Mouse (Mus musculus) telencephalon, adult 2 months (tissue): ENCODE data around the gene Cyp4f14.

Experiments
- DNase-seq: peaks from one replicate; pipeline ENCODE4 v3.0.0-alpha.2; 2011; ENCODE audit warnings: low read depth, low spot score

The Cyp4f14 gene

GRCm38 (mm10) chr17:32917131-32917530, at the start of gene Cyp4f14:
Gene Cyp4f14, minus strand, starts transcription at chr17:32917342.
- no peak for DNase-seq

DNA sequence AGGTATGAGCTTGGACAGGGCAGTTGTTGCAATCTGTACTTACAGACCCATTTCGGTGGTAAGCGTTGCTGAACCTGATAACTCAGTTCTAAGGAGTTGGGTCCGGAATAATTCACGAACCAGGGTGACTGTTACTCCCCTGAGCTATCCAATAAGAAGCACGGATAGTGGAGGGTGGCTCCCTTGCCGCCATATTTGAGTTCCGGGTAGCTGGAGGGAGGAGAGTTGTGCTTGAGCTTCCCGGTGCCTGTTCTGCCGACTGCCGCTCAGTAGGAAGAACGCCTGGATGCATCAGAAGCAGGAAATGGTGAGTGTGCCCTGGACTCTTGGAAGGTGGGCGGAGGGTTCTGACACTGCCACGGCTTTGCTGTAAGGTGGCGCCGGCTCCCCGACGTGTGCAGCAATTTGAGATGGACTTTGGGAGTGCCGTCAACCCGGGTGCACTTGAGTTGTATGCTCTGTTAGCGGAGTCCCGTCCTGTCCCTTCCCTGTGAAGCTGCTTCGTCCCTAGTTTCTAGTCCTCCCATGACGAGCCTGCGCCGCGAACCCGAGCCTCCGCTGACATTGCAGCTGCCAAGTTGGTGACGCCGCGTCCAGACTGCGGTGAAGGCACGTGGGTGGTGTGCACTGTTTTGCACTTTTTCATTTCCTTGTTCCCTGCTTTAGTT, 48.6 kb upstream of the Cyp4f14 start, which contains the start of gene Zfp472:
Zfp472 (plus strand) TSS at position 192 of the 668 bp plus-strand sequence.
- peak; percentile 88 for DNase-seq

DNA sequence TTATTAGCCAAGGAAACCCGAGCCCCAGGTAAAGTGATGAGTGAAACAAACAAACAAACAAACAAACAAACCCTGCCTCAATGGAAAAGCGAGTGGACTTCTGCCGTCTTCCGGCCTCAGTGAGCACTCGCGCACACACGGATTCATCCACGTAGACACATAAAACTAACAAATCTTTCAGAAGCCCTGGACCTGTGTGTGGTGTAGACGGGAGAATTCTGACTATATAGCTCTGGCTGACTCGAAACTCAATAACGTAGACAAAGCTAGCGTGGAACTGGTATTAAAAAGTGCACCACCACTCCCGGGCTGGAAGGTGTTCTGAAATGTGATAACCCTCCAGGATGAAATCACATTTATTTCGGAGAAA, 48.1 kb upstream of the Cyp4f14 start:
- no peak for DNase-seq

- DNase-seq = peak; percentile 22
Observed at GRCm38 (mm10) chr17:32951441-32951840, 34.3 kb upstream of the Cyp4f14 start.

- DNase-seq = no peak
Observed at GRCm38 (mm10) chr17:32951006-32951405, 33.9 kb upstream of the Cyp4f14 start.

- DNase-seq = no peak
Observed at GRCm38 (mm10) chr17:32950136-32950535, 33.0 kb upstream of the Cyp4f14 start.

- peak; percentile 80 for DNase-seq
Observed at GRCm38 (mm10) chr17:32947215-32947914, 30.2 kb upstream of the Cyp4f14 start, which contains the start of gene Cyp4f13. Gene Cyp4f13, minus strand, starts transcription at chr17:32947402.

DNA sequence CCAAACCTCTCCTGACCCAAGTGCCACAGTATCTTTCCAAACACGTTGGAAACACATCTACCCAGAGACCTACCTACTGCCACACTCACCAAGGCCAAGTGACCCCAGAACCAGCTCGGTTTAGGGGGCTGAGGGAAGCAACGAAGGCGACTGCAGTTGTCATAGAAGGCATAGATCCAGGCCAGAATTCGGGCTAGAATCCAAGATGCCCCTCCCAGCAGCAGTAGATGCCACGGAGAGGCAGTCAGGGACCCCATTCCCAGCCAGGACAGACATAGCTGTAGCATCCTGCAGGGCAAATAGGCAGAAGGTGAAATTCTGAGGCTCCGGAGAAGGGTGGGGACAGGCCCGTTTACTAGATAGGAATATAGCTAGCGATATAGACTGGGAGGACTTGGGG, 29.6 kb upstream of the Cyp4f14 start:
- no peak for DNase-seq

GRCm38 (mm10) chr17:32944402-32945035, 27.4 kb upstream of the Cyp4f14 start:
- DNase-seq = no peak

DNA sequence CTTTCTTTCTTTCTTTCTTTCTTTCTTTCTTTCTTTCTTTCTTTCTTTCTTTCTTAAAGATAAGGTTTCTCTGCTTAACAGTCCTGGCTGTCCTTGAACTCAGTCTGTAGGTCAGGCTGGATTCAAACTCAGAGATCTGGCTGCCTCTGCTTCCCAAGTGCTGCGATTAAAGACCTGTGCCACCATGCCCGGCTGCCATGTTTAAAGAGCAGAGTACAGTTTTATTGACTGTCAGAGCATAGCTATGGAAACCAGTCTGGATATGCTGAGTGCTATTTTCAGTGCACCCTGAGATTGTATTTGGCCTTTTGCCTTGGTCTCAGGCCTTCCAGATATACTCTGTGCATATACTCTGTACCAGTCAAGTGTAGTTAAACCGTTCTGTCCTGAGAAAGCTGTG, 26.5 kb upstream of the Cyp4f14 start:
- no peak for DNase-seq

GRCm38 (mm10) chr17:32939831-32940230, 22.7 kb upstream of the Cyp4f14 start:
- no peak for DNase-seq

DNA sequence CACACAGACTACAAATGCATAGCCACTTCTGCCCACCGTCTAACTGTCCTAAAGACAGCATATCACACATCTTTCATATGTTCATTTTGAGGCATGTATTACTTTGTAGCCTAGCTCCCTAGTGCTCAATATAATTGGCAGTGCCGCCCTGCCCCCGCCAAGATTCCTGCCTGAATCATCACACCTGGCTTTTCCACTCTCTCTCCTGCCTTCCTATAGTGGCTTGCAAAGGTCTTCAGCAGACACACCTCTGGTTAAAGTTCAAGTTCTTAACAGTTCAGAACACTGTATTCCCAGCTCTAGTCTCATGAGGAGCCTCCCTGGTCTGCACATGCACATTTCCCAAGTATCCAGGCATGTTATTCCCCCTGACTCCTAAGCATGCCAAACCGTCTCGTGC, 10.7 kb upstream of the Cyp4f14 start:
- DNase-seq = no peak

DNA sequence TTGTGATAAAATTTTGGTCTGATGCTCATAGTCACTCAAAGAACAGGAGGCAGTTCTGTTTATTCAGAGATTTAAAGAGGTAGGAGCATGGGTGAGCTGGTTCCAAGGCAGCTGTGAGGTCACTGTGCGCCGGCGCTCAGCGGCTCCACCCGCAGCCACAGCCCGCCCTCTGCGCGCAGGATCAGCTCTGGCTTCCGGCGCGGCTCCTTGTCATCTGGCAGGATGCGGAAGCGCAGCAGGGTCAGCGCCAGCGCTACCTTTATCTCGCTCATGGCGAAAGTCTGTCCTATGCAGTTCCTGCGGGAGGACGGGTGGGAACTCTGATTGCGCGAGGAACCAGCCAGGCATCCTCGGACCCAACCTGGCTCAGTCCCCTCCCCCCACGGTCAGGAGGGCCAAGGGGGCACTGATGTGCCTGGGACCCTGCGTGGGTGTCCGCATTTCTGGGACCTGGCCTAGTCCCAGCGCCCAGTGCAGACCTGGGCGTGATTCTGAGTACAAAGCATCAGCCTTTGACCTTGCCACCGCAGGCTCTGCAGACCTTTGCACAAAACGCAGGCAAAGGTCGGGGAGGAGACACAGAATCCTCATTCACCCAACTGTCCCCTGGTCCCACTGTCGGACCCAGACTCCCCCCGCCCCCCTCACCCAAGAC, 7.6 kb upstream of the Cyp4f14 start:
- DNase-seq = peak; percentile 57

DNA sequence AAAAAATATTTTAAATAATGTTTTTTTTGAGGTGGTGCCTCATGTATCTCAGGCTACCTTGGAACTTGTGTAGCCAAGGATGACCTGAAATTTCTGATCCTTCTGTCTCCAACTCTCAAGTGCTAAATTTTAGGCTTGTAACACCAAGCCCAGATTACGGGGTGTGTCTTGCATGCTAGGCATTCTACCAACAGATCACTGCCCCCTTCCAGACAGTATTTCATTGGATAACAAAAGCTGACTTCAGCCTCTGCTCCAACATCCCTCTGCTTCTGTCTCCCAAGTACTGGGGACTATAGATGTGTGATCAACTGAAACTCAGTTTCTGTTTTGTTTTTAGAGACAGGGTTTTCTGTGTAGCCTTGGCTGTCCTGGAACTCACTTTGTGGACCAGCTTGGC, 6.5 kb upstream of the Cyp4f14 start:
- DNase-seq = no peak

DNA sequence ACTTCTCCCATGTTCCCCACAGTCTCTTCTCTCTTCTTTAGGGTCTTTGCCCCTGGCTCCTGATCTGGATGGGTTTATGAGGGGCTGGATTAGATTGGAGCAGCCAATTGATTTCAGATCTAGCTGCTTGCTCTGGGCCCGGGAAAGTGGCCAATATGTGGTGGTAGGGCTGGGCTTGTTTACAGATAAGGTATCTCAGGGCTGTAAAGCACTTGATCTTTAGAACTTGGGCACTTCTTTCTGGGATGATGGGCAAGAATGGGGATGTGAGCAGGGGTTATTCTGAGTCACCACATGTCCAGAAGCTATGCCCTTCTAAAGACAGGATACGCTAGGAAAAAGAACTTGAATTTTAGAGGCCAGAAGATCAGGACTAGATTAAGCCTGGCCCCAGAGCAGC, 2.0 kb upstream of the Cyp4f14 start:
- DNase-seq = no peak

DNA sequence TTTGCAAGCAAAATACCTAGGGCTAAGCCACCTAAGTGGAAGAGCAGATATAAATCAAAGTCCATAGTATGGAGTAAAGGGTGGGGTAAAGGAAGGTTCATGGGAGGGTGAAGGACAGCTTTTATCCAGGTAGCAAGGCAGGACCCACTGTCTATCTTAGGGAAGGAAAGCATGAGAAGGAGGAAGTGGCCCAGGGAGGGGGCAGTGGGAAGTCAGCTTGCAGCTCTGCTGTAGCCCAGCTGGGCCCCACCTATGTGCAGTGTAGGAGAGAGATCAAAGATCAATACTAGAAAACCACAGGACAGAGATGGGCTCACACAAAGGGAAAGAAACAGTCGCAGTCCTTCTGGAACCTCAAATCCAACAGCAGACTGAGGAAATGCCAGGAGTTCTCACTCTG, 1.1 kb downstream of the Cyp4f14 start:
- no peak for DNase-seq

- no peak for DNase-seq
Observed at GRCm38 (mm10) chr17:32906172-32906571, 11.0 kb downstream of the Cyp4f14 start.

GRCm38 (mm10) chr17:32905239-32905638, 11.9 kb downstream of the Cyp4f14 start:
- no peak for DNase-seq

DNA sequence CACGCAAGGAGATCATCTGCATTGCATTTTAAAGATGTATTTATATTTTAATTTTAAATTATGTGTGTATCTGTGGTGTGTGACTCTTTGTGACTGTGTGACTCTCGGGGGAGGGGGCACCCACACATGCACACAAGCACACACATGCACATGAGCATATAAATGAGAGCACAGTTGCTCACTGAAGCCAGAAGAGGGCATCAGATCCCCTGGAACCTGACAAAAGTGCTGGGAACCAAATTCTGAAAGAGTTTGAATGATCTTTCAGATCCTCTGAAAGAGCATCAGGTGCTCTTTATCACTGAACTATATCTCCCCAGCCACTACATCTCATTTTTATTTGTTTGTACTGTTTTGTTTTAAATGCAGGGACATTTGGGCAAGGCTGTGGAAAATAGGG, 12.7 kb downstream of the Cyp4f14 start:
- DNase-seq = no peak

DNA sequence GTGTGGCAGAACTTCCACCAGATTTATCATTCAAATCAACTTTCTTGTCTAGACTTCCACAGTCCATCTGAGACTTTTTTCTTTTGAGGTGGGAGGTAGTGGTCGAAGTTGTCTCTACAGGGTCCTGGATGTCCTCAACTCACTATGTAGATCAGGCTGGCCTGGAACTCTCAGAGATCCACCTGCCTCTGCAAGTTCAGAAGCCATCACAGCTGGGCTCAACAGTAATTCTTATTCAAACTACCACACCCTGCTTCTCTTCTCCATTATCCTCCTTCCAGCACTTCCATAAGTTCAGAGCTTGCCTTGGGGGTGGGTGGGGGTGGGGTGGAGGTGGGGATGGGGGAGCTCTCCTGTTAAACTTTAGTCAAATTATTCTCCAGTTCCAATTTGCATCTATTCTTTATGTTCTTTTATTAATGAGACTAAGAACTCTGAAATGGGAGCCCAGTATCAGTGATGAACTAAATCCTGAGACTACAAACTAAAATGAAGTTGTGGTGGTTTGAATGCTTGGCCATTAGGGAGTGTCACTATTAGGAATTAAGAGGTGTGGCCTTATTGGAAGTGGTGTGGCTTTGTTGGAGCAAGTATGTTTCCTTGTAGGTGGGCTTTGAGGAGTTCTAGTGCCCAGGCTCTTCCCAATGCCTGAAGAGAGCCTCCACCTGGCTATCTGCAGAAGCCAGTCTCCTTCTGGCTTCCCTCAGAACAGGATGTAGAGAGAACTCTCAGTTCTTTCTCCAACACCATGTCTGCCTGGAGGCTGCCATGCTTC, 15.2 kb downstream of the Cyp4f14 start:
- no peak for DNase-seq

DNA sequence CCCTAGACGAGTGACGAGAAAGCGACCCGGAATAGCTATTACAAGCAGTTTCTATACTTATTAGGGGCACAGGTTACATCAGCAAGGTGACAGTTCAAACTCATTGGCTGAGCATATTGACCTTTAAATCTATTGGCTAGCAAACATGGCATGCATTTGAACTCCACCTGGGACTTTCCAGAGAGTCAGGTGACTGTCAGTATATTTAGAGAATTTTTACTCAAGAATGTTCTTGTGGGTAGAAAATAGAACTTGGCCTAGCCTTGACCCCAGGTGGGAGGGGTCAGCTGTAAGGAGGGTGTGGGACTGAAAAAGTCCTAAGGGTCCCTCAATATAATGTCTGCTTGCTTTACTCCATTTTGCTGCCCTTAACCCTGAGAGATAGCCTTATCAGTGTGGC, 21.7 kb downstream of the Cyp4f14 start:
- no peak for DNase-seq

GRCm38 (mm10) chr17:32893901-32894300, 23.2 kb downstream of the Cyp4f14 start:
- no peak for DNase-seq
